Mouse (Mus musculus): ENCODE measurements around the gene Rara.

DNA sequence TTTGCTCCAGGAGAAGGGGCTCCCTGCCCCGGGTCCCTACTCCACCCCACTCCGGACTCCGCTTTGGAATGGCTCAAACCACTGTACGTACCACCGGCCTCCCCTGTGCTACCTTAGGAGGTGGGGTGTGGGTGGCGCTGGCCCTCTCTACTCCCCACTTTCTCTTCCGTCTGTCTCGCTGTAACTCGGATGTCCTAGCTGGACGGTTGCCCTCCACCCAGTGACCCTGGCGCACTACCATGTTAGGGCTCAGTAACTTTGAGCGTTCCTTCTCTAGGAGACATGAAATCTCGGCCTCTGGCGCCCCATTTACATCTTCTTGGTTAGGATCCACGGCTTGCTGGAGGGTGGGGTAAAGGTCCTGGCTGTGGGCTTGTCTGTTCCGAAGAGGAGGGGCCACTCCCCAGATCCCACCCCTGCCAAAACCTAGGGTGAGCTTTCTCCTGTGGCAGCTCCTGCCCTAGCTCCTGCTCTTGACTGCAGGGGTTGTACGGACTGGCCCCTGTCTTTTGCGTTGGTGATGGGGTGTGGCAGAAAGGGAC, 33.5 kb downstream of the Rara start:
- TF ChIP-seq POLR2A (IDR thresholded peaks at IDR 0.05; ENCODE audit: borderline replicate concordance, extremely low read depth, low read depth, low read length) (0 out of 2 replicates have a peak, but pooled peaks have one; percentile 12), CTCF (IDR thresholded peaks at IDR 0.05; ENCODE audit: insufficient read depth, low read length) (no peak)
